Mouse (Mus musculus): ENCODE measurements around the gene Kcng1. TPM values are rescaled to one million over a fixed set of nuclear protein-coding genes. Genes with fewer than 3 reads are reported as not detected.

The Kcng1 gene
- polyA plus RNA-seq, 1 experiment from 2014 or later: 0.87 TPM

GRCm38 (mm10) chr2:168299650-168300049, 18.1 kb upstream of the Kcng1 start:
- Histone ChIP-seq H3K4me3 (replicated peaks; ENCODE audit: low read length) (no peak overlapping the region), H3K9ac (no peak overlapping the region)
- no peak for DNase-seq (ENCODE audit: low spot score)

GRCm38 (mm10) chr2:168296530-168296929, 15.0 kb upstream of the Kcng1 start:
- no peak for ATAC-seq (ENCODE audit: low FRiP score)
- H3K9ac ChIP-seq: no peak overlapping the region
- H3K4me1 ChIP-seq (replicated peaks; ENCODE audit: control insufficient read depth, insufficient read depth, low read length): no peaks in the 10 kb centered on the region
- no peaks in the 10 kb centered on the region for H3K9me3 ChIP-seq (ENCODE audit: control insufficient read depth, low read length)
- H3K27me3 ChIP-seq (ENCODE audit: control insufficient read depth, insufficient read depth, low read length): no peaks in the 10 kb centered on the region
- no peak for DNase-seq (ENCODE audit: low spot score)
- no peaks in the 10 kb centered on the region for H3K36me3 ChIP-seq (replicated peaks; ENCODE audit: control insufficient read depth, insufficient read depth)
- no peak overlapping the region for H3K27ac ChIP-seq
- no peak overlapping the region for H3K4me3 ChIP-seq (replicated peaks; ENCODE audit: low read length)
- WGBS: 90% methylated on average over 10 of the region's 10 CpGs
- H3K4me2 ChIP-seq (replicated peaks): no peak overlapping the region

More at GRCm38 (mm10) chr2:168299650-168300049, 18.1 kb upstream of the Kcng1 start:
- ATAC-seq (ENCODE audit: low FRiP score): no peak
- Histone ChIP-seq H3K36me3 (replicated peaks; ENCODE audit: control insufficient read depth, insufficient read depth) (no peaks in the 10 kb centered on the region), H3K4me2 (replicated peaks) (no peak overlapping the region), H3K4me1 (replicated peaks; ENCODE audit: control insufficient read depth, insufficient read depth, low read length) (no peaks in the 10 kb centered on the region), H3K9me3 (ENCODE audit: control insufficient read depth, low read length) (no peaks in the 10 kb centered on the region), H3K27ac (no peak overlapping the region), H3K27me3 (ENCODE audit: control insufficient read depth, insufficient read depth, low read length) (no peaks in the 10 kb centered on the region)
- 88% methylated on average over 8 of the region's 8 CpGs for WGBS

DNA sequence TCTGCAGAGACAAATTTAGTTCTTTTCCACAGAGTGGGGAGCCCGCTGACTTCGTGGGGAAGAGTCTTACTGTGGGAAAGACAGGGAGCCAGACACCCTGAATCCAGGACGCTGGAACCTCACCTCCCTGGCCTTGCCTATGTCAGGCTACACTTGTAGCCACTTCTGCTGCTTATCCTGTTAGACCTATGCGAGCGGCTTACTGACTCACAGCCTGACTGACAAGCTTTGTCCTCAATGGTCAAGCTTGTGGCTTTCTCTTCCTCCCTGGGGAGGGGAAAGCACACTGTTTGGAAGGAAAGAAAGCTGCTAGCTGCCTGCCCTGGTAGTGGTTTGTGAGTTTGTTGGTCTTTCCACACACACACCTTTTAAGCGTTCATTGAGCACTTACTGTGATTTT, 11.0 kb upstream of the Kcng1 start:
- Histone ChIP-seq H3K9ac (no peak overlapping the region), H3K4me1 (replicated peaks; ENCODE audit: control insufficient read depth, insufficient read depth, low read length) (no peaks in the 10 kb centered on the region), H3K27me3 (ENCODE audit: control insufficient read depth, insufficient read depth, low read length) (no peaks in the 10 kb centered on the region), H3K4me2 (replicated peaks) (no peak overlapping the region), H3K36me3 (replicated peaks; ENCODE audit: control insufficient read depth, insufficient read depth) (no peaks in the 10 kb centered on the region), H3K9me3 (ENCODE audit: control insufficient read depth, low read length) (peaks cover 6% of the 10 kb centered on the region; the same call in 1 of the 2 replicates), H3K4me3 (replicated peaks; ENCODE audit: low read length) (no peak overlapping the region), H3K27ac (no peak overlapping the region)
- ATAC-seq (ENCODE audit: low FRiP score): no peak
- 32% methylated on average over 6 of the region's 6 CpGs for WGBS
- DNase-seq (ENCODE audit: low spot score): no peak

GRCm38 (mm10) chr2:168292041-168292440, 10.5 kb upstream of the Kcng1 start:
- Histone ChIP-seq H3K9ac (no peak overlapping the region), H3K4me2 (replicated peaks) (no peak overlapping the region), H3K27ac (no peak overlapping the region), H3K4me1 (replicated peaks; ENCODE audit: control insufficient read depth, insufficient read depth, low read length) (no peaks in the 10 kb centered on the region), H3K4me3 (replicated peaks; ENCODE audit: low read length) (no peak overlapping the region), H3K9me3 (ENCODE audit: control insufficient read depth, low read length) (peaks cover 6% of the 10 kb centered on the region; the same call in 1 of the 2 replicates), H3K36me3 (replicated peaks; ENCODE audit: control insufficient read depth, insufficient read depth) (no peaks in the 10 kb centered on the region), H3K27me3 (ENCODE audit: control insufficient read depth, insufficient read depth, low read length) (no peaks in the 10 kb centered on the region)
- DNase-seq (ENCODE audit: low spot score): no peak
- 22% methylated on average over 10 of the region's 10 CpGs for WGBS
- ATAC-seq (ENCODE audit: low FRiP score): no peak

GRCm38 (mm10) chr2:168289851-168290250, 8.3 kb upstream of the Kcng1 start:
- no peaks in the 10 kb centered on the region for H3K36me3 ChIP-seq (replicated peaks; ENCODE audit: control insufficient read depth, insufficient read depth)
- H3K9ac ChIP-seq: no peak overlapping the region
- DNase-seq (ENCODE audit: low spot score): no peak
- peaks cover 12% of the 10 kb centered on the region; the same call in 1 of the 2 replicates for H3K9me3 ChIP-seq (ENCODE audit: control insufficient read depth, low read length)
- no peaks in the 10 kb centered on the region for H3K4me1 ChIP-seq (replicated peaks; ENCODE audit: control insufficient read depth, insufficient read depth, low read length)
- no peak overlapping the region for H3K4me2 ChIP-seq (replicated peaks)
- 87% methylated on average over 2 of the region's 2 CpGs for WGBS
- no peak overlapping the region for H3K27ac ChIP-seq
- no peak overlapping the region for H3K4me3 ChIP-seq (replicated peaks; ENCODE audit: low read length)
- no peaks in the 10 kb centered on the region for H3K27me3 ChIP-seq (ENCODE audit: control insufficient read depth, insufficient read depth, low read length)
- no peak for ATAC-seq (ENCODE audit: low FRiP score)

GRCm38 (mm10) chr2:168289016-168289415, 7.5 kb upstream of the Kcng1 start:
- no peaks in the 10 kb centered on the region for H3K36me3 ChIP-seq (replicated peaks; ENCODE audit: control insufficient read depth, insufficient read depth)
- DNase-seq (ENCODE audit: low spot score) (no peak), ATAC-seq (ENCODE audit: low FRiP score) (no peak)
- no peak overlapping the region for H3K27ac ChIP-seq
- H3K4me1 ChIP-seq (replicated peaks; ENCODE audit: control insufficient read depth, insufficient read depth, low read length): no peaks in the 10 kb centered on the region
- H3K9me3 ChIP-seq (ENCODE audit: control insufficient read depth, low read length): peaks cover 12% of the 10 kb centered on the region; the same call in 1 of the 2 replicates
- no peaks in the 10 kb centered on the region for H3K27me3 ChIP-seq (ENCODE audit: control insufficient read depth, insufficient read depth, low read length)
- no peak overlapping the region for H3K9ac ChIP-seq
- H3K4me2 ChIP-seq (replicated peaks): no peak overlapping the region
- 55% methylated on average over 9 of the region's 9 CpGs for WGBS
- no peak overlapping the region for H3K4me3 ChIP-seq (replicated peaks; ENCODE audit: low read length)

- no peaks in the 10 kb centered on the region for H3K4me1 ChIP-seq (replicated peaks; ENCODE audit: control insufficient read depth, insufficient read depth, low read length)
- no peak overlapping the region for H3K4me3 ChIP-seq (replicated peaks; ENCODE audit: low read length)
- H3K9me3 ChIP-seq (ENCODE audit: control insufficient read depth, low read length): peaks cover 12% of the 10 kb centered on the region; the same call in 1 of the 2 replicates
- no peak overlapping the region for H3K27ac ChIP-seq
- no peak overlapping the region for H3K4me2 ChIP-seq (replicated peaks)
- no peak for ATAC-seq (ENCODE audit: low FRiP score)
- 23% methylated on average over 3 of the region's 3 CpGs for WGBS
- peaks cover 15% of the 10 kb centered on the region for H3K27me3 ChIP-seq (ENCODE audit: control insufficient read depth, insufficient read depth, low read length)
- H3K9ac ChIP-seq: no peak overlapping the region
- no peaks in the 10 kb centered on the region for H3K36me3 ChIP-seq (replicated peaks; ENCODE audit: control insufficient read depth, insufficient read depth)
- DNase-seq (ENCODE audit: low spot score): no peak
Observed at GRCm38 (mm10) chr2:168286987-168287386, 5.5 kb upstream of the Kcng1 start.

- no peak overlapping the region for H3K4me2 ChIP-seq (replicated peaks)
- 91% methylated on average over 6 of the region's 6 CpGs for WGBS
- no peak overlapping the region for H3K9ac ChIP-seq
- H3K27ac ChIP-seq: no peak overlapping the region
- no peaks in the 10 kb centered on the region for H3K36me3 ChIP-seq (replicated peaks; ENCODE audit: control insufficient read depth, insufficient read depth)
- peaks cover 11% of the 10 kb centered on the region; the same call in 1 of the 2 replicates for H3K4me1 ChIP-seq (replicated peaks; ENCODE audit: control insufficient read depth, insufficient read depth, low read length)
- no peak overlapping the region for H3K4me3 ChIP-seq (replicated peaks; ENCODE audit: low read length)
- H3K27me3 ChIP-seq (ENCODE audit: control insufficient read depth, insufficient read depth, low read length): peaks cover 33% of the 10 kb centered on the region
- no peak for DNase-seq (ENCODE audit: low spot score)
- 0 out of 2 replicates have a peak, but pooled peaks cover 6% of the 10 kb centered on the region for H3K9me3 ChIP-seq (ENCODE audit: control insufficient read depth, low read length)
- no peak for ATAC-seq (ENCODE audit: low FRiP score)
Observed at GRCm38 (mm10) chr2:168285143-168285542, 3.6 kb upstream of the Kcng1 start.

GRCm38 (mm10) chr2:168280729-168281581, 581 bp downstream of the Kcng1 start:
- WGBS: 1% methylated on average over 70 of the region's 82 CpGs
- Histone ChIP-seq H3K4me1 (replicated peaks; ENCODE audit: control insufficient read depth, insufficient read depth, low read length) (peaks cover 11% of the 10 kb centered on the region; the same call in 1 of the 2 replicates), H3K4me2 (replicated peaks) (peak overlapping the region; percentile 77), H3K9me3 (ENCODE audit: control insufficient read depth, low read length) (0 out of 2 replicates have a peak, but pooled peaks cover 6% of the 10 kb centered on the region), H3K4me3 (replicated peaks; ENCODE audit: low read length) (peak overlapping the region; percentile 42), H3K27ac (no peak overlapping the region), H3K36me3 (replicated peaks; ENCODE audit: control insufficient read depth, insufficient read depth) (no peaks in the 10 kb centered on the region), H3K27me3 (ENCODE audit: control insufficient read depth, insufficient read depth, low read length) (peaks cover 56% of the 10 kb centered on the region), H3K9ac (peak overlapping the region; percentile 45)
- no peak for DNase-seq (ENCODE audit: low spot score)
- peak; percentile 72; the same call in 1 of the 2 replicates for ATAC-seq (ENCODE audit: low FRiP score)

All from hindbrain, embryonic 14.5 days (tissue).